Mouse (Mus musculus) gonadal fat pad, adult 2 months (tissue): ENCODE measurements around the gene AI661453. TPM values are rescaled to one million over a fixed set of nuclear protein-coding genes. Genes with fewer than 3 reads are reported as not detected.

Experiments
- DNase-seq: peaks from one replicate; pipeline ENCODE4 v3.0.0-alpha.2; 2012; ENCODE audit warnings: low read depth
- polyA plus RNA-seq: library from polyadenylated mRNA; depleted of rRNA; stranded (reverse); fragments of >200 nt; gene quantifications from 2 replicates; pipeline ENCODE4 v1.2.3, GENCODE M21; 2012

The AI661453 gene
- polyA plus RNA-seq, 1 experiment = 1.8 TPM

DNA sequence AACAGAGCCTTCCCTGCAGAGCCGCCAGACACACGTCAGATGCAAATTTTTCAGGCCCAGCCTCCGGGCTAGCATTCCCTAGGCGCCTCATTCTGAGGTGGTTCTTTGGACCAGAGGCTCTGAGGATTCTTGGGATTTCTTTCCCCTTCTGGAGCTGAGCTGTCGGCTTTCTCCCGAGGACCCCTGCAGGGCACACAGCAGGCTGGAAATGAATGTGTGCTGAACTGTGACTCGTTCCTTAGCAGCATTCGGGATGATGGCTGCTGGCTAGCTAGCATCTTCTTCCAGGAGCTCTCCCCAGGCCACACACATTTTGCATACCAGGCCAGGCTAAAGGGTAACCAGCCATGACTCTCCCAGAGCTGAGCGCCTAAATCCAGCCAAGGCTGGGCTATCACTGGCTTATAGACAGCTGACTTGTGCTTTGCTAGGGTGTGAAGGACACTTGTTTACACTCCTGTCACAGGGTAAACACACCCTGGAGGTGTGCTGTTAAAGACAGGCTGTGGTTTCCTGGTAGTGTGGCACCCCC is 4.0 kb downstream of the AI661453 start:
- DNase-seq = no peak

- DNase-seq = no peak
Measured at GRCm38 (mm10) chr17:47441296-47442051, 5.1 kb downstream of the AI661453 start.

GRCm38 (mm10) chr17:47442271-47442670 is 5.9 kb downstream of the AI661453 start:
- no peak for DNase-seq

GRCm38 (mm10) chr17:47444113-47444512 is 7.7 kb downstream of the AI661453 start:
- no peak for DNase-seq

GRCm38 (mm10) chr17:47445518-47445917 is 9.1 kb downstream of the AI661453 start:
- no peak for DNase-seq

DNA sequence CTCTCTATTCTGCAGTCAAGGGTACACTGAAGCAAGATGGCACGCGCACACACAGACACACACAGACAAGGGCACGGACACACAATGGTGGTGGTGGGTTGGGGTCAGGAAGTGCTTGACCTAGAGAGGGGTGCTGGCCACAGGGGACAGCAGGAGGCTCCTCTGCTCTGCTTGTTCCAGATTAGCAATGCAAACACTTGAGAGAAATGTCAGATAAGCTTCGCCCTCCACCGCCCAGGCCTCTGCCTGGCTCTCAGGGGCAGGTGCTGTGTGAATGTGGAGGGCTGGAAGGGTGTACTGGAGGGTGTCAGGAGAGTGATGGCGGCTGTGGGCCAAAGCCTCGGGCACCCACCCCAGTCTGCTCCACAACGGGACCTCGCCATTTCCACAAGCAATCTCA is 9.6 kb downstream of the AI661453 start:
- no peak for DNase-seq

GRCm38 (mm10) chr17:47446561-47446960 is 10.1 kb downstream of the AI661453 start:
- DNase-seq = no peak

GRCm38 (mm10) chr17:47448523-47449372 is 12.3 kb downstream of the AI661453 start:
- no peak for DNase-seq

GRCm38 (mm10) chr17:47449432-47449831 is 13.0 kb downstream of the AI661453 start:
- no peak for DNase-seq

DNA sequence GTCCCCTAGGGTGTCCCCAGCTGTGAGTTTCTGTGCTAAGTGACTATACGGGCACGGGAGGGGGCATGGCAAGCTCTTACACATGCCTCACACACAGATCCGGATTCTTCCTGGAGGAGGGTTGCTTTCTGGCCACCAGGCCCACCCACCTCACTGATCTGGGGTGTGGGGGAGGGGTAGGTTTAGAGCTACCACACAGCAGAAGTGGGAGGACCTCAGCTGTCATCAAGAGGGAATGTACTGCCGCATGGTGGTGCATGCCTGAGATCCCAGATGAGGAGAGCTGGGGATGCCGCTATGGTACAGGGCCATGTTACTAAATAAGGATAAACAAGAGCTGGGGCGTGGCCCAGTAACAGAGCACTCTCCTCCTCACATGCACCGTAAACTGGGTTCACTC is 13.8 kb downstream of the AI661453 start:
- no peak for DNase-seq

DNA sequence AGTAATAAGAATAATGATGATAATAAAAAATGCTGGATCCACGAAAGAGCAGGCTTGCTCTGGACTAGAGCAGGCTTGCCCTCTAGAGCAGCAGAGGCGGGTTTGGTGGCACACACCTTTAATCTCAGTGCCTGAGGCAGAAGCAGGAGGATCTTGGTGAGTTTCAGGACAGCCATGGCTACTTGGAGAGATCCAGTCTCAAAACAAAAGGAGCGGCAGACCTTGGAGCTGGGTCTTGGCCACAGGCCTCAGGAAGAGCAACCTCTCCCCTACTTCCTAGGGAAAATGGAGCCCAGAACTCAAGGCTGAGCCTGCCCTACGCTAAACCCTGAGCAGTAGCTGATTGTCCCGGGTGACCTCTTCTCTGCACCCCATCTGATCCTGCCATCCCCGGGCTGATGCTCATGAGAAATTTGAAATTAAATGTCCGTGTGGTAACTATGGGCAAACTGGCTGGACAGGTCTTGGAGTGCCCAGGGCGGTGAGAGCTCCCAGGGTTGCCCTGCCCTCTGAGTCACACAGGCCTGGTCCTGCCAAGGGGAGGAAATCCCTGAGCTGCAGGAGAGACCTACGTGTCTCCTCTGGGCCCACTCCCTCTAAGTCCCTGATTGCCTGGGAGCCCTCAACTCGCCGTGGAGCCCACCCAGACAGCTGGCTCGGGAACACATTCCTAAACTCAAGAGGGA is 14.6 kb downstream of the AI661453 start:
- peak; percentile 79 for DNase-seq

- no peak for DNase-seq
Measured at GRCm38 (mm10) chr17:47452886-47453285, 16.5 kb downstream of the AI661453 start.

- DNase-seq = no peak
Measured at GRCm38 (mm10) chr17:47454675-47455074, 18.3 kb downstream of the AI661453 start.

DNA sequence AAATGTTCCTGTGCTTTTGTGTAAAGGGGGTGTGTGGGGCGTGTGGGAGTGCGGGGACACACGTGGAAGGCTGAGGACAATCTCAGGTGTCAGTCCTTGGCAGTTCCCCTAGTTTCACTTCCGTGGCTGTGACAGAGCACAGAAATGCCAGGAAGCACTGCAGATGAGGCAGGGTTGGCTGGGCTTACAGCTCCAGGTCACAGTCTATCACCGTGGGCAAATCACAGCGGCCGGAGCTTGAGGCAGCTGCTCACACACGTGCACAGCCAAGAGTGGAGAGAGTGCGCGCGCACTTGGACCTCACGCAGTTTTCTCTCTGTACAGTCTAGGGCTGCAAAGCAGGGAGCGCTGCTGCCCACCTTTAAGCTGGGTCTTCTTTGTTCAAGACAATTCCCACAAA is 21.9 kb downstream of the AI661453 start:
- DNase-seq = no peak

DNA sequence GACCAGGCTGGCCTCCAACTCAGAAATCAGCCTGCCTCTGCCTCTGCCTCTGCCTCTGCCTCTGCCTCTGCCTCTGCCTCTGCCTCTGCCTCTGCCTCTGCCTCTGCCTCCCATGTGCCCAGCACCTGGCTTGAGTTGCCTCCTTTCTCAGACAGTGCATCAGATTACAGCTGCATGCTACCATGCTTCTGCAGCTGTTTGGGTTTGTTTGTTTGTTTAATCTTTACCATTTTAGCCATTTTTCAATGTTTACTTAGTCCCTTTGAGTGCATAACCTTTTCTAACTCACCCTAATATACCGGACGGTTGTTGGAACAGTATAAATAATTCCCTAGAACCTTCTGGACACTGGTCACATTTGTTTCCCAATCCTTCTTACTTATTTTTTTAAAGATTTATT is 22.5 kb downstream of the AI661453 start:
- no peak for DNase-seq

GRCm38 (mm10) chr17:47459341-47459919 is 23.0 kb downstream of the AI661453 start:
- DNase-seq = no peak

- DNase-seq = no peak
Measured at GRCm38 (mm10) chr17:47461688-47462087, 25.3 kb downstream of the AI661453 start.

DNA sequence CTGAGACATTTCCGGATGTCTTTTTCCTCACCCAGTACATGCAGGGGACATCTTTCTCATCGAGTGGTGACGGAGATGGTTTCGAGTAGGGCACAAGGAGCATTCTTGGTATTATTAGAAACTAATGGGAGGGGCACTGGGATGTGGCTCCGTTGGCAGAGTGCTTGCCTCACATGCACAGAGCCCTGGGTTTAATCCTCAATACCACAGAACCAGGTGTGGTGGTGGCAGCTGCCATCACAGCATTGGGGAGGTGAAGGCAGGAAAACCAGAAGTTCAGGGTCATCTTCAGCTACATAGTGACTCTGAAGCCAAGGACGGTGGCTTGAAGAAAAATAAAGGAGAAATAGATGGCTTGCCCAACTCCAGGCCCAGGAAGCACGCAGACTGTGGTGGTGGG is 25.8 kb downstream of the AI661453 start:
- no peak for DNase-seq

DNA sequence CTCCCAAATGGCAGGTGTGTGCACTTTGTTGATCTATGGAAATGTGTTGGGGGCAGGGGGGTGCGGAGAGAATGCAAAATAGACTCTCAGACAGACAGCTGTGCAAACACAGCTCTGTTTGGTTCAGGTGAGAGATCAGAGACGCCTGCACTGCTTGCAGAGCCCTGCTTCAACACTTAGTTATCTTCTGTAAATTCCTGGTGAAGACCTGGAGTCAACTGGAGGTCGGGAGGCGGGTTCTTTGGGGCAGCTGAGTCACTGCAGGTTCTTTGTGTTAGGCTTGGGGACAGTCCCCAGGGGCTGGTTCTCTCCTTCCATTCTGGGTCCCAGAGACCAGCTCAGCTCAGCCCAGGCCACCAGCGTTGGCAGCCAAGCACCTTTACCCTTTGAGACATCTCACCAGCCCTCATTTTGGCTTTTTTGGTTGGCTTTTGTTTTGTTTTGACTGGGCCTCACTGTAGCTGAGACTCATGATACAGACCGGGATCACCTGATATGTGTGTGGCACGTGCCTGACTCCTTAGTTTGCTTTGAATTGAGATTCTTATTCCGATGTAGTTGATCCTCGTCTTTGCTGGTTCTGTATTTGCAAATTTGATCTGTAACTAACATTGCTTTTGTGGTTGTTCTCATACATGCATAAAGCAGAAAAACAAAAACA is 26.4 kb downstream of the AI661453 start:
- DNase-seq = no peak

DNA sequence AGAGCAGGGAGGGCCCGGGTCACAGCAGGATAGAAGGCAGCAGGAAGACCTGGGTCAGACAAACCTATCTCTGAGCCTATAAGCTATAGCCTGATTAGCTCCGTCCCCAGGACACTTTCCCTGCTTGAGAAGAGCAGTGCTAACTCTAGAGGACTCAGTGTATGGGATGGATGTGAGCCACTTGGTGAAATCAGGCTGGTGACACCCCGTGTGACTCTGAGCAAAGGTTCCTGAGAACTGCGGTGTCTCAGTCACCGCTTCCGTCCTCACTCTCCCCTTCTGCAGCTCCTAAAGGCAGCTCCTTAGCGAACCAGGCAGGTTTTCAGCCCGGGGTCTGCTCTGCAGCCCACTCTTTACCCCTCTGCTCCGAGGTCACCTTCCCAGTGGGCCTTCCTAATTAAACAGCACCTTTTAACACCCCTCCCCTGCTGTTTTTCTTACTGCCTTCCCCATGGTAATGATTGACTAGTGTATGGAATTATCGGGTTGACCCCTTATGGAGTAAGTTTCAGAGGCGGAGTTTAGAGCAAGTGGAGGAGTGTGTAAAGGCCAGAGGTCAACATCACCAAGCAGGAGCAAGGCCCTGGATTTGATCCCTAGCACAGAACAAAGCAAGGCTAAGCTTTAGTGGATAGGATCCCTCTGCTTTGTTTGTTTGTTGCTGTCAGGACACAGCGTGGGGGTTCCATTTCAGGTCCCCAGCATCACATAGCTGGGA is 28.0 kb downstream of the AI661453 start:
- no peak for DNase-seq

- no peak for DNase-seq
Measured at GRCm38 (mm10) chr17:47465016-47465415, 28.6 kb downstream of the AI661453 start.
